Mouse (Mus musculus) cerebellum, adult 2 months (tissue): Measurements from ENCODE around the gene Ifngr2.

Experiments
- CTCF ChIP-seq: fragments of 200-500 bp; IDR thresholded peaks from 2 replicates; pipeline ENCODE4 v1.5.1; 2011; ENCODE audit warnings: low read depth, mild to moderate bottlenecking, control low read depth, low read length, moderate library complexity, borderline replicate concordance; ENCODE audit not compliant: insufficient read depth
- POLR2A ChIP-seq: fragments of 200-500 bp; IDR thresholded peaks from 2 replicates; pipeline ENCODE4 v1.6.1; 2011; ENCODE audit warnings: low read length, control low read depth, borderline replicate concordance; ENCODE audit not compliant: insufficient read depth

- TF ChIP-seq CTCF (no peak), POLR2A (no peak)
These were observed 41.0 kb downstream of the Ifngr2 start for GRCm38 (mm10) chr16:91587730-91588453.
